ENCODE assay signal across 28 mouse cellular contexts in genomic region chr6:3567071-3567610, GRCm38 (mm10).
A peak's percentile ranks its signal among the peaks of the same experiment; 100 is the strongest.
DNase-seq lines count a peak whose midpoint lies in the region; TF ChIP-seq lines count a peak whose summit lies in the region.
"Had no signal": no experiment of that assay in that cellular context is flagged by ENCODE, and none has a peak within 500 bp of the region (broad histone marks: within the 10 kb centered on the region; RNA-seq: fewer than 3 reads in every experiment).

No protein-coding gene starts in this region.

- H3K4me1 ChIP-seq in lung, adult 2 months (ENCODE audit: control insufficient read depth, insufficient read depth, low read length), result no peaks in the 10 kb centered on the region; the same call in 1 of the 2 replicates
- H3K4me1 ChIP-seq in heart, embryonic 10.5 days, result no peaks in the 10 kb centered on the region
- H3K4me1 ChIP-seq: embryonic facial prominence, embryonic 13.5 days; hindbrain, embryonic 12.5 days; kidney, embryonic 15.5 days; limb, embryonic 13.5 days; midbrain, embryonic 12.5 days; stomach, embryonic 15.5 days had no signal

- DNase-seq in cerebellum, postnatal 10 days, result peak; percentile 35 to 54
- no peak for DNase-seq in cerebellum, postnatal 4 days (ENCODE audit: low spot score in 2 of 2)
- DNase-seq in brain, adult 2 months (ENCODE audit: low read depth, low spot score), result peak; percentile 22
- peak; percentile 45 for DNase-seq in lung, adult 2 months
- DNase-seq in testis, postnatal 10 days (ENCODE audit: low spot score), result peak; percentile 81
- DNase-seq in heart, embryonic 10.5 days (ENCODE audit: low spot score), result no peak
- no peak for DNase-seq in yolk sac, embryonic 10.5 days (ENCODE audit: low spot score)
- DNase-seq: adrenal gland, postnatal 14 days; B cell, adult 2 months; embryo, embryonic 11 days; gastrocnemius, adult 2 months; heart, adult 18-20 months; kidney, adult 11 months; kidney, postnatal 36 days; layer of hippocampus, postnatal 36 days; lung, embryonic 14.5 days; thymus, adult 2 months; thymus, postnatal 4 days had no signal

- H3K9me3 ChIP-seq in heart, embryonic 10.5 days, result no peaks in the 10 kb centered on the region
- H3K9me3 ChIP-seq: embryonic facial prominence, embryonic 13.5 days; G1E; hindbrain, embryonic 12.5 days; kidney, embryonic 15.5 days; limb, embryonic 13.5 days; liver, embryonic 12.5 days; midbrain, embryonic 12.5 days; stomach, embryonic 15.5 days had no signal

- peaks cover 16% of the 10 kb centered on the region; the same call in 1 of the 2 replicates for H3K36me3 ChIP-seq in heart, embryonic 10.5 days

- no peak overlapping the region for H3K4me3 ChIP-seq in lung, adult 2 months (replicated peaks; ENCODE audit: extremely low read depth, low read depth, low read length)
- H3K4me3 ChIP-seq in heart, embryonic 10.5 days, result no peak overlapping the region
- H3K4me3 ChIP-seq: embryonic facial prominence, embryonic 13.5 days; erythroblast, embryonic 14.5 days; gastrocnemius, adult 2 months; hindbrain, embryonic 12.5 days; kidney, embryonic 15.5 days; limb, embryonic 13.5 days; liver, embryonic 12.5 days; midbrain, embryonic 12.5 days; stomach, embryonic 15.5 days had no signal

- TF ChIP-seq POLR2A in lung, adult 2 months (IDR thresholded peaks at IDR 0.05; ENCODE audit: borderline replicate concordance, extremely low read depth, low read depth, low read length), result no peak

- H3K27ac ChIP-seq in heart, embryonic 10.5 days, result no peak overlapping the region
- H3K27ac ChIP-seq: embryonic facial prominence, embryonic 13.5 days; gastrocnemius, adult 2 months; hindbrain, embryonic 12.5 days; kidney, embryonic 15.5 days; limb, embryonic 13.5 days; midbrain, embryonic 12.5 days; stomach, embryonic 15.5 days had no signal

- H3K27me3 ChIP-seq in heart, embryonic 10.5 days (ENCODE audit: insufficient read depth, poor library complexity, severe bottlenecking), result no peaks in the 10 kb centered on the region
- H3K27me3 ChIP-seq: CH12.LX; embryonic facial prominence, embryonic 13.5 days; hindbrain, embryonic 12.5 days; kidney, embryonic 15.5 days; limb, embryonic 13.5 days; liver, embryonic 12.5 days; midbrain, embryonic 12.5 days; stomach, embryonic 15.5 days had no signal

- 70% methylated on average over 7 of the region's 7 CpGs for WGBS in lung, adult 2 months
- 95% methylated on average over 7 of the region's 7 CpGs for WGBS in heart, embryonic 10.5 days

- TF ChIP-seq CTCF in lung, adult 2 months (IDR thresholded peaks at IDR 0.05; ENCODE audit: insufficient read depth, low read length), result no peak

Comparison
In these comparisons a context has a peak if more than half of its experiments do, and no peak if none do; other contexts are left out.
1. DNase-seq: peak in cerebellum, postnatal 10 days (2 of 2), brain, adult 2 months (single experiment), lung, adult 2 months (single experiment) and testis, postnatal 10 days (single experiment); none in cerebellum, postnatal 4 days (0 of 2), heart, embryonic 10.5 days (single experiment) and yolk sac, embryonic 10.5 days (single experiment).